Mouse (Mus musculus): Measurements from ENCODE around the gene Stx6. TPM values are rescaled to one million over a fixed set of nuclear protein-coding genes. Genes with fewer than 3 reads are reported as not detected.

Gene Stx6
- total RNA-seq, 1 experiment from 2014 or later = 85.5 TPM

DNA sequence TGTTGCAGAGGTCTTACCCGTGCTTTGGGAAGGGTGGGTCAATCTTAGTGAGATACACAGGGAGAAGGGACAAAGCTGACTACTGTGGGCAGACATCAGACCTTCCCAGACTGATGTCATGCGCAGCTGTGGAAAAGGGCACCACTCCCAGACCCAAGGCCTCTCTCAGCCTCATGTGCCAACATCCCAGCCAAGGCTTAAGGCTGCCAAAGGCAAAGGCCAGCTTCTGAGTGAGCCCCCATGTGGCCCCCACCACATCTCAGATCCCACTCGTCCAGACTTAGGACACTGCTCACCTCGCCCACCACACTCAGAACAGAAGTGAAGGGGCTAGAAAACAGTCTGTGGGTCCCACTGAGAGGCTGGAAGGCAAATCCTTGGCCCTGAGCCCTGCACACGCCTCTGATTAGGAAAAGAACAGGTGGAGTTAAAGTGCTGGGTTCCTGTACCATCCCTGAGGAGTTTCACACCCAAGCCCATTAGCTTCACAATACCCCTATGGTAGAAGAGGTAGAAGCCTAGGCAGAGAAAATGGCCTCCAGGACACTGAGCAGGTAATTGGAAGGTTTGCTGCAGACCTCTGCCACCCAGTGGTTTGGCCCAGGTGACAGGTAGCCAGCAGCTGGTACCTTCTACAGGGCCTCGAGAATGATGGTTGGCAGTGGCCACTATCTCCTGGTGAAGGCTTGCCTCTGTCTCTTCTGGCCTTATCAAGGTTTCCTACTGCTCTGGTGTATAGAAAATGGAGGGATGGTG, 81.6 kb downstream of the Stx6 start:
- ATAC-seq (replicated peaks in 1 of 2; ENCODE audit: insufficient read depth in 1 of 2, low FRiP score in 2 of 2, low TSS enrichment in 1 of 2, low read depth in 1 of 2, poor library complexity in 2 of 2, severe bottlenecking in 2 of 2) = no peak

GRCm38 (mm10) chr1:155241701-155242487, 83.4 kb downstream of the Stx6 start:
- no peak for ATAC-seq (replicated peaks in 1 of 2; ENCODE audit: insufficient read depth in 1 of 2, low FRiP score in 2 of 2, low TSS enrichment in 1 of 2, low read depth in 1 of 2, poor library complexity in 2 of 2, severe bottlenecking in 2 of 2)

DNA sequence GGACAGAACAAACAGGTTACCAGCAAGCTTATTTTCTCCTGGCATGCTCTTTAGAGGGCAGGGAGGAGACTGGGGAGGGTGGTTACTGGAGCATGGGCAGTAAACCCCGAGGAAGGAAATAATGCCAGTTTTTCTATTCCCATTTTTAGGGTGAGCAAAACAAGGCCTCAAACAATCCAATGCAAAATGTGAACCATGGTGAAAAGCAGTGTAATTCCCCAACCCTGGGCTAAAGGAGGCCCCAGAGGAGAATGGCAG, 83.9 kb downstream of the Stx6 start:
- no peak for ATAC-seq (replicated peaks in 1 of 2; ENCODE audit: insufficient read depth in 1 of 2, low FRiP score in 2 of 2, low TSS enrichment in 1 of 2, low read depth in 1 of 2, poor library complexity in 2 of 2, severe bottlenecking in 2 of 2)

DNA sequence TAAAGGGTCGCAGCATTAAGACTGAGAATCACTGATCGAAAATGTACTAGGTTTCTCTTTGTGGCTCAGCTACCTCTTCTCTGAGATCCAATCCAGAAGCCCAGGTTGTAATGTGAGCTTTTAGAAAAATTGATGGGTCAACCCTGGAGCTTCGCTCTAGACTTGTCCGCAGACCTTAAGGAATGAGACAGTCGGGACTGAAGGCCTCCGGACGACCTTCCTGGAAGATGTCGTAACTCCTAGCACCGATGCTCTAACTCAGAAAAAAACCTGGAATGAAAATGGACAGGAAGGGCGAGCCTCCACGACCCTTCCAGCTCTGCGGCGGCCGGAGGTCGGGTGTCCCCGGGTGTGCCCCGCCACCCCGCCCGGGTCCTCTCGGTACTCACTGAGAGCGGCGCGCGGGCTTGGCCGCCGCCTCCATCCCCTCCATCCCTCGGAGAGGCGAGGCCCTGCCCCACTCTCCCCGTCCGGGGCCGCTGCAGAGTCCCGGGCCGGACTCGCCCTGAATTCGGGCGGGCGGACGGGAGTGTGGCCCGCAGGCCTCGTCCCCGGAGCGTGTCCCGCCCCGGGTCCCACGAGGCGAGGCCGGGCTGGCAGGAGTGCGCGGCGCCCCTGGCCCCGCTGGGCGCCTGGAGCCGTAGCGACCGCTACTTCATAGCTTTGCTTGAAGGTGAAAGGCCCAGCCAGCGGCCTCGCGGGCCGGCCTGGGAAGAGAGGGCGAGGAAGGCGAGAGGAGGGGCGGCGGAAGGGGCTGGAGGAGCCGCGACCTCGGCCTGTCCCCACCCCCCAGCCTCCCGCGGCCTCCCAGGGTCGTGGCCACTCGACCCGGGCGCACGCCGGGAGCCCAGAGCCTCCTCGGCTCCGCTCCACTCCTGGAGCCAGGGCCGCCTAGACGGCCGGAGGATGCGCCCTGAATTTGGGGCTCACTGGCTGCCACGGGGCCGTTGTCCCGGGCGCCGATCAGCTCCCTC, 85.6 kb downstream of the Stx6 start, which contains the start of gene BC034090:
BC034090 (minus strand) TSS at position 648 of the 974 bp plus-strand sequence.
- 0 out of 4 replicates have a peak, but pooled peaks of 1 of the 2 experiments have one; percentile 11 for ATAC-seq (replicated peaks in 1 of 2; ENCODE audit: insufficient read depth in 1 of 2, low FRiP score in 2 of 2, low TSS enrichment in 1 of 2, low read depth in 1 of 2, poor library complexity in 2 of 2, severe bottlenecking in 2 of 2)

DNA sequence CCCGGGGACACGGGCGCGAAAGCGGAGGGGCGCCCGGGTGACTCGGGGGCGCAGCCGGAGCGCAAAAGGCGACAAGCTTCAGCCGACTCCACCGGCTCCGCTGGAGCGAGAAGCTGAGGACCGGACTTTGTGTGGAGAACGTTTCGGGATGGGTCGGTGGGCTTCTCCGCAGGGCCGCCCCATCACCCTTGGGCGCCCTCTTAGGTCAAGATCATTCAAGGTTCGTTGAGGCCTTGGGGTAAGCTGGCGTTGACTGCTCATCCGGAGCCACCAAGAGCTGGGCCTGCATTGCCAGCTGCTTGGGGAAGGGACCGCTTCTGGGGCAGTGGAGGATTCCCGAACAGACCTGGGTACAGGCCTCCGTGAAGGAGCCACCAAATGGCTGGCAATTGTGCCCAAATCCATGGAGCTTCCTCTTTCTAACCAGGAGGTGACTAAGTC, 86.3 kb downstream of the Stx6 start:
- ATAC-seq (replicated peaks in 1 of 2; ENCODE audit: insufficient read depth in 1 of 2, low FRiP score in 2 of 2, low TSS enrichment in 1 of 2, low read depth in 1 of 2, poor library complexity in 2 of 2, severe bottlenecking in 2 of 2) = no peak

GRCm38 (mm10) chr1:155245516-155245915, 87.0 kb downstream of the Stx6 start:
- ATAC-seq (replicated peaks in 1 of 2; ENCODE audit: insufficient read depth in 1 of 2, low FRiP score in 2 of 2, low TSS enrichment in 1 of 2, low read depth in 1 of 2, poor library complexity in 2 of 2, severe bottlenecking in 2 of 2) = no peak

DNA sequence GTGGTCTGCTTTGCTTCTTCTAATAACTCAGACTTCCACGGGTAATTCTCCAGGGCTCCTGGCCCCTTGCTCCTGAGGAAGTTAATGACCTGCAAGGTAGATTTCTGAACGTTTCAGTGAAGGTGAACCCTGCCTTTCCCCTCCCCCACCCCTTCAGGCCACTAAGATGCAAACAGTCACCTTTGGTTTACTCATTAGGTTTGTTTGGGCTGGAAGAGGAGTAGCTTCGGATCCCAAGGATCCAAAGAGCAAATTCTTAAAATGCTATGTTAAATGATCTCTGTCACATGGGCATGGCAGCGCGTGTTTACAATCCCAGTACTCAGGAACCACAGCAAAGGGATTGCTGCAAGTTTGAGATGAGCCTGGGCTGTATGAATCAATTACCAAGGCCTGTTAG, 88.9 kb downstream of the Stx6 start:
- no peak for ATAC-seq (replicated peaks in 1 of 2; ENCODE audit: insufficient read depth in 1 of 2, low FRiP score in 2 of 2, low TSS enrichment in 1 of 2, low read depth in 1 of 2, poor library complexity in 2 of 2, severe bottlenecking in 2 of 2)

GRCm38 (mm10) chr1:155248041-155248440, 89.5 kb downstream of the Stx6 start:
- no peak for ATAC-seq (replicated peaks in 1 of 2; ENCODE audit: insufficient read depth in 1 of 2, low FRiP score in 2 of 2, low TSS enrichment in 1 of 2, low read depth in 1 of 2, poor library complexity in 2 of 2, severe bottlenecking in 2 of 2)

DNA sequence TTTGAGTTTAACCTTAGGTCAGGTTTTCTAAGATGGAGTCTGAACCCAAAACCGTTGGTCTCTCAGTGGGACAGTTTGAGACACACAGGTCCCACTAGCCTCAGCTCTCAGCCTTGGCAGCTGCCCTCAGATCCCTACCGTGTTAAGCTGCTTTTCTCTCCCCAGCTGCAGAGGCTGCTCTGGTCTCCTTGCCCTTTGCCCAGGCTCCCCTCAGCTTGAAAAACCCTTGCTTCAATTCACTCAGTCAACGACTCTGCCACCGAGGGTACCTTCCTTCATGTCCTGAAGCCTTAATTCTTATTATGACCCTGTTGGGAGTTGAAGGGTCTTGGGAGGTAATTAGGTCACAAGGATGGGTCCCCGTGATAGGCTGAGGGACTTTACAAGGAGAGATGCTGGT, 91.4 kb downstream of the Stx6 start:
- no peak for ATAC-seq (replicated peaks in 1 of 2; ENCODE audit: insufficient read depth in 1 of 2, low FRiP score in 2 of 2, low TSS enrichment in 1 of 2, low read depth in 1 of 2, poor library complexity in 2 of 2, severe bottlenecking in 2 of 2)

GRCm38 (mm10) chr1:155250531-155251135, 92.1 kb downstream of the Stx6 start:
- ATAC-seq (replicated peaks in 1 of 2; ENCODE audit: insufficient read depth in 1 of 2, low FRiP score in 2 of 2, low TSS enrichment in 1 of 2, low read depth in 1 of 2, poor library complexity in 2 of 2, severe bottlenecking in 2 of 2) = no peak

- ATAC-seq (replicated peaks in 1 of 2; ENCODE audit: insufficient read depth in 1 of 2, low FRiP score in 2 of 2, low TSS enrichment in 1 of 2, low read depth in 1 of 2, poor library complexity in 2 of 2, severe bottlenecking in 2 of 2) = no peak
These were observed 93.1 kb downstream of the Stx6 start for GRCm38 (mm10) chr1:155251596-155251995.

GRCm38 (mm10) chr1:155252631-155253121, 94.2 kb downstream of the Stx6 start:
- 0 out of 4 replicates have a peak, but pooled peaks of 1 of the 2 experiments have one; percentile 25 for ATAC-seq (replicated peaks in 1 of 2; ENCODE audit: insufficient read depth in 1 of 2, low FRiP score in 2 of 2, low TSS enrichment in 1 of 2, low read depth in 1 of 2, poor library complexity in 2 of 2, severe bottlenecking in 2 of 2)

DNA sequence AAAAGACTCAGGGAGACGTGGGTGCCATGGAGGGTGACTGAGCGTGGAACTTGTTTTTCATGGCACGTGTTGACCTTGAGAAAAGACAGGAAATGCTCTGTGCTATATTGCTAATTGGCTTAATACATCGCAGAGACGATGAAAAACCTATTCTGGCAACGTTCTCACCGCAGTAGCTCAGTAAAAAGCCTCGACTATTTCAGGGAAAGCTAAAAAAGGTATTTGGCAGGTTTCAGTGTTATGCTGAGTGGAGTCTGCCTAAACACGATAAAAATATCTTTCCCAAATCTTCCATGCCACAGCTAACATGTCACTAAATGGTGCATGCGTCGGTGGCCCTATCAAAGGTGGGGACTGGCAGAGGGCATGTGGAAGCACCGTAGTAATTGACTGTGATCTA, 94.6 kb downstream of the Stx6 start:
- no peak for ATAC-seq (replicated peaks in 1 of 2; ENCODE audit: insufficient read depth in 1 of 2, low FRiP score in 2 of 2, low TSS enrichment in 1 of 2, low read depth in 1 of 2, poor library complexity in 2 of 2, severe bottlenecking in 2 of 2)

DNA sequence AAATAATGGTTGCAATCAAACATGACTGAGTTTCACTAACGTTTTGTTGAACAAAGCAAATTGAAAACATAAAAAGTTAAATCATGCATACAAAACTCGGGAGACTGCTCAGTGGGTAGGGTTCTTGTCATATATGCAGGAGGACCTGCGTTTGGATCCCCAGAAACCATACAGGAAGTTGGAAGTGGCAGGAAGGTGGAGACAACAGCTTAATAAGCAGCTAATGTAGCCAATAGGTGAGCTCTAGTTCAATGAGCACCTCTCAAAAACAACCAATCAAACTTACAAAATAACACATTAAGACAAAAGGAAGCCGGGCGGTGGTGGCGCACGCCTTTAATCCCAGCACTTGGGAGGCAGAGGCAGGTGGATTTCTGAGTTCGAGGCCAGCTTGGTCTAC, 95.8 kb downstream of the Stx6 start:
- ATAC-seq (replicated peaks in 1 of 2; ENCODE audit: insufficient read depth in 1 of 2, low FRiP score in 2 of 2, low TSS enrichment in 1 of 2, low read depth in 1 of 2, poor library complexity in 2 of 2, severe bottlenecking in 2 of 2) = no peak
